Mouse (Mus musculus): ENCODE data around the gene Gm43951. TPM values are rescaled to one million over a fixed set of nuclear protein-coding genes. Genes with fewer than 3 reads are reported as not detected.
A peak's percentile ranks its signal among the peaks of the same experiment; 100 is the strongest.

Gm43951 gene
- total and polyA plus RNA-seq, 2 experiments from 2014 or later, result 1.2 to 1.8 TPM

DNA sequence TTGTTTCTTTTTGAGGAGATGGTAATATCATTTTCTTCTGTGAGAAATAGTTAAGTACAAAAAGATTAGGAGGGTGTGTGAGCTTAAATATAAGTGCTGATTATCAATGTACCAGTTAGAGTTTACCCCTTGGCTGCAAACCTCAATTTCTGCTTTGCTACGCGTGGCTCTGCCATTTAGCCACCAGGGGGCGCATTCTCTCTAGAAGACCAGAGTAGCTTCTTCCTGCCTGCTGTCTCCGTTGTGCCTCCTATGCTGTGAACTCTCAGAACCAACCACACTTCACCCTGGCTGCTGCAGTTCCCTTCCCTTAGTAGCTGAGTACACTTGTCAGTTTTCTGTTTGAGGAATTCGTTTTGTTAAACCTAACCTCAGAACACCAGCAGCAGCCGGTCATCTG lies 14.6 kb upstream of the Gm43951 start:
- WGBS, result 20% methylated on average over 6 of the region's 6 CpGs
- Histone ChIP-seq H3K9me3 (ENCODE audit: low read length) (no peaks in the 10 kb centered on the region), H3K9ac (replicated peaks; ENCODE audit: low read length) (no peak overlapping the region), H3K4me3 (ENCODE audit: low read length) (no peak overlapping the region), H3K36me3 (ENCODE audit: insufficient read depth, low read length) (no peaks in the 10 kb centered on the region), H3K27ac (no peak overlapping the region), H3K27me3 (ENCODE audit: insufficient read depth, low read length) (no peaks in the 10 kb centered on the region), H3K4me1 (ENCODE audit: insufficient read depth, low read length) (peaks cover 7% of the 10 kb centered on the region), H3K4me2 (ENCODE audit: low read depth, low read length) (no peak overlapping the region)
- DNase-seq (ENCODE audit: low spot score) (peak; percentile 90), ATAC-seq (peak; percentile 54; the same call in 1 of the 2 replicates)
- TF ChIP-seq CTCF (IDR thresholded peaks at IDR 0.05; ENCODE audit: low read depth), result peak; percentile 95

DNA sequence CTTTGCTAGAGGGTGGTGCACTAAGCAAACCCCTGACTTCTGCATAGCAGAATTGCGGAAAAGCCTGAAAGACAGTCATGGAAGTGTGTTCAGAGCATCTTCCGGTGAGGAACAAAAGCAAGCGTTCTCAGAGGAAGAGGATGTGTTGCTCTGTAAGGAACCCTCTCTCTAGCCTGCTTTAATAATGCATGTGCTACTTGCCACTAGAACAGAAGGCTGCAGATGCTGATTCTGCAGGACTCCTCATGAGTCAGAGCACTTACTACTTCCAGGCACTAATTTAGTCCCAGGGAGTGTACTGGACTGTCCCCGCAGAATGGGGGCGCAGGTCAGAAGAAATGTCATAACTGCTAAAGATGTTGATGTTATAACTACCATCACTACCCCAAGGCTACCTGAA lies 10.5 kb upstream of the Gm43951 start:
- Histone ChIP-seq H3K4me3 (ENCODE audit: low read length) (no peak overlapping the region), H3K36me3 (ENCODE audit: insufficient read depth, low read length) (0 out of 2 replicates have a peak, but pooled peaks cover 4% of the 10 kb centered on the region), H3K4me2 (ENCODE audit: low read depth, low read length) (no peak overlapping the region; the same call in 1 of the 2 replicates), H3K4me1 (ENCODE audit: insufficient read depth, low read length) (no peaks in the 10 kb centered on the region; the same call in 1 of the 2 replicates), H3K27ac (no peak overlapping the region), H3K27me3 (ENCODE audit: insufficient read depth, low read length) (no peaks in the 10 kb centered on the region), H3K9me3 (ENCODE audit: low read length) (no peaks in the 10 kb centered on the region), H3K9ac (replicated peaks; ENCODE audit: low read length) (no peak overlapping the region)
- WGBS, result 73% methylated on average over 5 of the region's 5 CpGs
- ATAC-seq (no peak), DNase-seq (ENCODE audit: low spot score) (no peak)
- no peak for TF ChIP-seq CTCF (IDR thresholded peaks at IDR 0.05; ENCODE audit: low read depth)

DNA sequence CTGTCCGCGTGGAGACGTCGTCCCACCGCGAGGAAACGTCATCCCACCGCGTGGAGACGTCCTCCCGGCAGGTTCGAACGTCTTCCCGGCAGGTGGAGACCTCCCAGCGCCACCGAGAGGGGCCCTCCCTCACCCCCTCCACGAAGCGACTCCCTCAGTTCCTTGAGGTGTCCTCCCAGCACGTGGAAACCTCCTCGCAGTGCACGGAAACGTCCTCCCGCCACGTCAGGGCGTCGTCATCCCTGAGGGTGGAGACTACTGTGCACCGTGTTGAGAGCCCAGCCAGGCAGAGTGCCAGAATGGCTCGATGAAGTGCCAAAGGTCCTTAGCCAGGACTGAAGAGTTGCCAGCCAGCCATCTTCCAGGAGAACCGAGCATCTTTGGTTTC lies 8.8 kb upstream of the Gm43951 start, which contains the start of gene Med31:
Med31 (minus strand) TSS at position 183 of the 388 bp plus-strand sequence.
- DNase-seq (ENCODE audit: low spot score) (peak; percentile 91), ATAC-seq (peak; percentile 89)
- no peak; the same call in 1 of the 2 replicates for TF ChIP-seq CTCF (IDR thresholded peaks at IDR 0.05; ENCODE audit: low read depth)

DNA sequence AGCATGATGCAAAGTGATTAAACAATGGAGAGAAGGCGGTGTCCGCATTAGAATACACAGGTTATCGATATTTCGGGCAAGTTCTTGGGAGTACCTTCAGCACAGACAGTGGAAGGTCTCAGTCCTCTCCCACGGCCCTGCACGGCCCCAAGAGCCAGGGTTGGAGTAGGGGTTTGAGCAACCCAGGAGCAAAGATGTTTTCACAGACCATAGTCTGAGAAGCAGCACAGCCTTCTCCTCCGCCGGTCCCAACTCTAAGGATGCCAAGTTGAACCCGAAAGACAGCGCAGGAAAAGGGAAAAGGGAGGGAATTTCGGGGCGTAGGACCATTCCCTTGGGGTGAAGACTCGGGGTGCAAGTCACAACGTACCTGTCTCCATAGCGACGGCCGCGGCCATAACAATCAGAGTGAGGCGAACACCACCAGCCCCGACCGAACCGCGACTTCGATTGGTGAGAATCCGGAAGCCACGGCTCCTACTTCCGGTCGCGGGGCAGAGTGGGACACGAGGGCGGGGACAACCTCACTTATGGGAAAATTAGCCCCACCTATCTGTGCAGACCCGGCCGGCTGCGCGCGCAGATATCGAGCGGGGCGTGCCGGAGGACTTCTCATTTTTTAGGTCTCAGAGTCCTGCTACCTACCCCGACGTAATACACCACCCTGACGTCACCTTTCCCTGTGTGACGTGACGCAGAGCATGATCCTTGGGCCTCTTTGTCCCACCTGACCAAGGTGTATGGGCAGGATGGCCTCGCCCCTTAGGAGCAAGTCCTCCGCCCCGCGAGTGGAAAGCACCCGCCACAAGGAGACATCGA lies 8.2 kb upstream of the Gm43951 start:
- peak overlapping the region; percentile 80 for H3K4me2 ChIP-seq (ENCODE audit: low read depth, low read length)
- ATAC-seq, result peak; percentile 97
- no peak for TF ChIP-seq CTCF (IDR thresholded peaks at IDR 0.05; ENCODE audit: low read depth)
- peak overlapping the region; percentile 65 for H3K4me3 ChIP-seq (ENCODE audit: low read length)
- peak; percentile 98 for DNase-seq (ENCODE audit: low spot score)
- H3K9ac ChIP-seq (replicated peaks; ENCODE audit: low read length), result peak overlapping the region; percentile 63
- 1% methylated on average over 51 of the region's 51 CpGs for WGBS
- no peaks in the 10 kb centered on the region; the same call in 1 of the 2 replicates for H3K4me1 ChIP-seq (ENCODE audit: insufficient read depth, low read length)
- peak overlapping the region; percentile 88 for H3K27ac ChIP-seq
- no peaks in the 10 kb centered on the region for H3K9me3 ChIP-seq (ENCODE audit: low read length)
- H3K27me3 ChIP-seq (ENCODE audit: insufficient read depth, low read length), result no peaks in the 10 kb centered on the region
- peaks cover 22% of the 10 kb centered on the region for H3K36me3 ChIP-seq (ENCODE audit: insufficient read depth, low read length)

More for the DNA sequence above, 8.8 kb upstream of the Gm43951 start, which contains the start of gene Med31:
- Histone ChIP-seq H3K9ac (replicated peaks; ENCODE audit: low read length) (peak within 1 kb of the TSS; percentile 63), H3K27ac (peak within 1 kb of the TSS; percentile 88), H3K36me3 (ENCODE audit: insufficient read depth, low read length) (peaks cover 17% of the 10 kb centered on the region), H3K4me3 (ENCODE audit: low read length) (peak within 1 kb of the TSS; percentile 65), H3K4me1 (ENCODE audit: insufficient read depth, low read length) (no peaks in the 10 kb centered on the region; the same call in 1 of the 2 replicates), H3K9me3 (ENCODE audit: low read length) (no peaks in the 10 kb centered on the region), H3K4me2 (ENCODE audit: low read depth, low read length) (peak within 1 kb of the TSS; percentile 80), H3K27me3 (ENCODE audit: insufficient read depth, low read length) (no peaks in the 10 kb centered on the region)
- WGBS, result under 1% methylated on average over 29 of the region's 29 CpGs

DNA sequence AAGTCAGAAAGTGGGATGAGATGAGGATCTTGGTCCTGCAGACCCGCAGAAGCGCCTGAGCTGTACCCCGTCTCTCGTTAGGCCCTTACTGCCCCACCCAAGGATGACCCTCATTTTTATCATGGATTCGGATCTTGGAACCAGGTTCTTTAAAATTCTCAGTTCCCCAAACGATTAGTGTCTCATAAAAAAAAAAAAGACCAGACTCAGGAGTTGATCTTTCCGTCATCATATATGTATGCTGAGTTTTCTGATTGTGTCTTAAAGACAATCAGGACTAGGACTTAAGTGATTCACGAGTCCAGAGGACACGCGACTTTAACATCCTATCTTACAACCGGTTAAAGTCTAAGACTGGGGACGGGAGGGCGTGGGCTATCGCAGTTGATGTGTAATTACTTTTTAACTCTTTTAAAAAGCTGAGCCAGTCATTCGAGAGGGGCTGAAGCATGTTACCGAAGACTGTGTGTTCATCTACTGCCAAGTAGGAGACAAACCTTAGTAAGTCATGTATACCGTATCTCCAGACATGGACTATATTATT lies 1.3 kb upstream of the Gm43951 start:
- Histone ChIP-seq H3K9ac (replicated peaks; ENCODE audit: low read length) (peak overlapping the region; percentile 79), H3K27me3 (ENCODE audit: insufficient read depth, low read length) (no peaks in the 10 kb centered on the region), H3K4me2 (ENCODE audit: low read depth, low read length) (peak overlapping the region; percentile 80), H3K36me3 (ENCODE audit: insufficient read depth, low read length) (peaks cover 22% of the 10 kb centered on the region), H3K4me1 (ENCODE audit: insufficient read depth, low read length) (peaks cover 19% of the 10 kb centered on the region), H3K27ac (no peak overlapping the region), H3K4me3 (ENCODE audit: low read length) (peak overlapping the region; percentile 87), H3K9me3 (ENCODE audit: low read length) (no peaks in the 10 kb centered on the region)
- no peak for TF ChIP-seq CTCF (IDR thresholded peaks at IDR 0.05; ENCODE audit: low read depth)
- ATAC-seq (no peak), DNase-seq (ENCODE audit: low spot score) (no peak)
- 18% methylated on average over 17 of the region's 17 CpGs for WGBS

DNA sequence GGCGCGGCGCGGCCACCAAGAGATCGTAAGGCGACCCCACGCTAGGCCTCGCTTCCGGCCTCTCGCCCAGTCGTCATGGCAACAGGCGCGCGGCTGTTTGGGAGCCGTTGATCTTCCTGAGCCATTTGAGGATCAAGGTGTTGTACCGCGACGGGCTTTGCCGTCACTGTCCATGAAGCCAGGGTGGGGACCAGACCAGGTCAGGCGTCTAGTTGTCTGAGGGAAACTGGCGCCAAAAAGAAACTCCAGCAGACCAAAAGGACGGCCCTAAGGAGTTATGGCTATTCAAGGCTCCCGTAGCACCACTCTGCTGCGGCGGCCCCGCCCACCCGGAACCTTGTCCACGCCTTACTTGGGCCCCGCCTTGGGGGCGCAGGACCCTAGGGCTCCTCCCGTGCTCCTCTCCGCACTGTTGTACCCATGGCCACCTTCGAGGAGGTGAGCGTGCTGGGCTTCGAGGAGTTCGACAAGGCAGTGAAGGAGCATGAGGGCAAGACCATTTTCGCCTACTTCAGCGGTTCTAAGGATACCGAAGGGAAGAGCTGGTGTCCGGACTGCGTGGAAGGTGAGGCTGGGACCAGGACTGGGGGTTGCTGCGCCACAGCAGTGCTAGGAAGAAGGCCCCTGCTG lies 679 bp upstream of the Gm43951 start, which contains the start of the genes 4933427D14Rik and Txndc17:
4933427D14Rik (minus strand) TSS at position 256 of the 630 bp plus-strand sequence.
Txndc17 (plus strand) TSS at position 344 of the 630 bp plus-strand sequence.
- H3K27me3 ChIP-seq (ENCODE audit: insufficient read depth, low read length), result no peaks in the 10 kb centered on the region
- peak within 1 kb of the TSS; percentile 87 for H3K4me3 ChIP-seq (ENCODE audit: low read length)
- H3K36me3 ChIP-seq (ENCODE audit: insufficient read depth, low read length), result peaks cover 18% of the 10 kb centered on the region
- H3K4me1 ChIP-seq (ENCODE audit: insufficient read depth, low read length), result peaks cover 19% of the 10 kb centered on the region
- peak within 1 kb of the TSS; percentile 79 for H3K9ac ChIP-seq (replicated peaks; ENCODE audit: low read length)
- peak within 1 kb of the TSS; percentile 84 for H3K27ac ChIP-seq
- H3K9me3 ChIP-seq (ENCODE audit: low read length), result no peaks in the 10 kb centered on the region
- ATAC-seq (peak; percentile 91), DNase-seq (ENCODE audit: low spot score) (peak; percentile 85)
- 1% methylated on average over 42 of the region's 42 CpGs for WGBS
- peak within 1 kb of the TSS; percentile 80 for H3K4me2 ChIP-seq (ENCODE audit: low read depth, low read length)
- no peak for TF ChIP-seq CTCF (IDR thresholded peaks at IDR 0.05; ENCODE audit: low read depth)

Data from hindbrain, postnatal 0 days (tissue).